Mouse (Mus musculus): ENCODE measurements around the gene Zfp882.
"Not testable (repeated sequence)": the region's sequence is repeated elsewhere in the genome, so short reads cannot be mapped to it uniquely, and the experiment has no call there.

The Zfp882 gene

GRCm38 (mm10) chr8:71908309-71909261 is at the start of gene Zfp882, which contains the start of gene Zfp617:
Zfp882 (plus strand) TSS chr8:71908608.
Zfp617 (plus strand) TSS chr8:71908635.
- DNase-seq = peak; percentile 67 to 77

- not testable (repeated sequence) for DNase-seq
Measured at GRCm38 (mm10) chr8:71861551-71861950, 46.9 kb upstream of the Zfp882 start.

DNA sequence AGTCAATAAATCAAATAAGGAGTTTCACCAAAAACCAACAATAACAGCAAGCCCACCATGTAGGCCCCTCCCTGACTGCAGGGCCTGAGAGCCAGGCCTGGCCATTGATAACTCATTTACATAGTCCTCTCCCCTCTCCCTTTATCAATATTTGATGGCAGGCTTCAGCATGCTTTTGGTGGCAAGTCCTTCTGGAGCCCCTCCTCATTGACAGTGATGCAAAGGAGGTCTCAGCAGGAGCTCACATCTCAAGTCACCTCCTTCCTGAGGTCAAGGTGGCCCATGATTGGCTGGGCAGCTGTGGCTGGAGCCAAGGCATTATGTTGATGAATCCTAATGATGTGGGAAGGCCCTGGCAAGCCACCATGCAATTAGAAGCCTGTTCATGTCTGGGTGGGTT is 46.4 kb upstream of the Zfp882 start:
- not testable (repeated sequence) for DNase-seq

- peak; percentile 32 to 57 for DNase-seq
Measured at GRCm38 (mm10) chr8:71881618-71882274, 26.7 kb upstream of the Zfp882 start, which contains the start of gene Zfp709. Zfp709 (plus strand) TSS chr8:71882019.

DNA sequence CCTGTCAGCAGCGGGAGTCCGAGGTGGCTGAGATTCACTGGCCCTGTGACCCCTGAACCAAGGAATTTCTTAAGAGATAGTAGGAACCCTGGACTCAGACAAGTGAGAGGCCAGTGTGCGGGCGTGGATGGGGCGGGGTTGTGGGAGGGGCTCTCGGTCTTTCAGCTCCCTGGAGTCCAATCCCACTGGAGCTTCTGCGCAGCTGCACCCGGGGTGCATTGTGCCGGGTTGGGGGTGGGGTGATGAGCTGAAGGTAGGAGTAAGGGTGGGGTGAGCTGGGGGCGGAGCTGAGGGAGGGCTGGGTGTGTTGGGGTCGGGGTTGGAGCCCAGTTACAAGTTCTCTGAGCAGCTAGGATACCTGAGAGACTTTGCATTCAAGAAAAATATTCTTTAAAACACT is 7.7 kb upstream of the Zfp882 start:
- DNase-seq = not testable (repeated sequence)

- not testable (repeated sequence) for DNase-seq
Measured at GRCm38 (mm10) chr8:71903084-71903483, 5.3 kb upstream of the Zfp882 start.

- DNase-seq = no peak
Measured at GRCm38 (mm10) chr8:71906809-71907208, 1.6 kb upstream of the Zfp882 start.

DNA sequence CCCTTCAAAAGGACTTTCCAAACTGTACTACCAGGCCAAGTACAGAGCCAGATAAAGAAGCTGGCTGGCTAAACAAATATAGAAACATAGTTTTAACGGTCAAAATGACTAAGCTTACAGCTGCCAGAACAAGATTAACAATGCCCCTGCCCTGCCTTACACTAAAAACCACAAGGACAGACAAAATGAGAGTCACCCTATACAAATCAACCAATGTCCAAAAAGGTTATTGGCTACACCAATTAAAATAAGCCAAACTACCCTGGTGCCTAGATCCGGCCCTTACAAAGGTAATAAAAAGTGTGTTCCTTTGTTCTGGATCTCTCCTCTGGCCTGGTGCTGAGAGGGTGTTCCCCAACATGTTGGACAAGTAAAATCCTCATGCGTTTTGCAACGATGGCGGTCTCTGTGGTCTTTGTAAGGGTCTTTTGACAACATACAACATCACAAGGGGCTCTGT is 580 bp upstream of the Zfp882 start:
- DNase-seq = no peak

GRCm38 (mm10) chr8:71912286-71912685 is 3.9 kb downstream of the Zfp882 start:
- no peak for DNase-seq

DNA sequence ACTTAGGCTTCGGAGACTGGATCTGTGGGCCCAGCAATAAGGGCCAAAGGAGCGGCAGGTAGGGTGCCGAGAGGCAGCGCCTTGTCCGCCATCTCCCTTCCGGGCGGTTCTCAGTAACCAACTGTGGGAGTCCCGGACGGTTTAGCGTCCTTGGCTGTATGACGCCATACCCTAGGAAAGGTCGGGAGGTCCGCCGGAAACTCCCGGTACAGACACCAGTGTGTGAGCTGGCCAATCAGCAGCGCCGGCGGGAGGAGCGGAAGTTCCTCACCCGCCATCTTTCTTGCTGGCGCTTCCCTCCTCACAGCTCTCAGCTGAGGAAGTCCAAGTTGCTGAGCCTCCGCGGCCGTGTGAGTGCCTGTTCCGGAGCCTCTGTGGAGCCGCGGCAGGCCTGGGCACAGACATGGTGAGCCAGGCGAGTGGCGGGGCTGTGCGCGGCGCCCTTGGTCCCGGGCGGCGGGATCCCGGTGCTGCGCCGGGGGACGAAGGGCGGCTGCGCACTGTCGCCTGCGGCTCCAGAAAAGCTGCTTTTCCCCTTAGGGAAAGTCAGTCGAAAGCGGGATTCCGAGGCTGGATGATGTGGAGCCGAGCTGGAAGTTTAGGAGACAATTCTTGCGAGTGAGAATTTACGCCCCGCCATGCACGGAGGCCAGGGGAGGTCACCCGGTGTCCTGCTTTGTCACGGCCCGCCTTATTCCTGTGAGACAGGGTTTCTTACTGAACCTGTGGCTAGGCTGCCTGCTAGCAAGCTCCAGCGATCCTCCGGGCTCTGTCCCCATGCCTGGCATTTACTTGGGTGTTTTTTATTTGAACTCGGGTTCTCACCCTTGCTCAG is 14.4 kb downstream of the Zfp882 start:
- peak; percentile 92 to 96 for DNase-seq

DNA sequence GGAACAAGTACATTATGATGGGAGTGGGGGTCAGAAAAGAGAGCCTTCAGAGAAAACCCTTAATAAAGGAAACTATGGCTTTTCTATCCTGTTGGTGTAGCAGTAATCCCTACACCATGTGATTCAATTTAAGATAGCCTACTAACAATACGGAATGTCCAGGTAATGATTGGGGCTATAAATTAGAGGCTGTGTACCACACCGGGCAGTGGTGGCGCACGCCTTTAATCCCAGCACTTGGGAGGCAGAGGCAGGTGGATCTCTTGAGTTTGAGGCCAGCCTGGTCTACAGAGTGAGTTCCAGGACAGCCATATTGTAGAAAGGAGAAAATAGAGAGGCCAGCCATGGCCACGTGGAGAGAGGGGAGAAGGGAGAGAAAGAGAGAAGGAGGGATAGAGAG is 17.4 kb downstream of the Zfp882 start:
- no peak for DNase-seq

GRCm38 (mm10) chr8:71926551-71926950 is 18.1 kb downstream of the Zfp882 start:
- no peak for DNase-seq

DNA sequence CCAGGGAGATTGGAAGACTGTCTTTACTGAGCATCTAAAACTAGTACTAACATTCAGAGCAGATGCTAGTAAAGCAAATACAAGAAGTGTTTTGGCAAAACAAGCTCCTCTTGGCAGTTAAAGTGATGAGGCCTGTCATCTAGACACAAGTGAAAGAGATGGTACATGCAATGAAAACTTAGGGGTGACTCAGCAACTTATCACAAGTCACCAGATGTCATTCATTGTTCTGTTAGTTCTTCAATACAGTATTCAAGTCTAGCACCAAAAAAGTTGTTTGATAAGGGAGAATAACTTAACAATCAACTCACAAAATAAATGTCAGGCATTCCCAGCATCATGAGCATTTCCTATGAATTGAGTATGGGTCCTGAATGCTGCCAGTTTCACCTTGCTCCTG is 19.4 kb downstream of the Zfp882 start:
- DNase-seq = no peak

DNA sequence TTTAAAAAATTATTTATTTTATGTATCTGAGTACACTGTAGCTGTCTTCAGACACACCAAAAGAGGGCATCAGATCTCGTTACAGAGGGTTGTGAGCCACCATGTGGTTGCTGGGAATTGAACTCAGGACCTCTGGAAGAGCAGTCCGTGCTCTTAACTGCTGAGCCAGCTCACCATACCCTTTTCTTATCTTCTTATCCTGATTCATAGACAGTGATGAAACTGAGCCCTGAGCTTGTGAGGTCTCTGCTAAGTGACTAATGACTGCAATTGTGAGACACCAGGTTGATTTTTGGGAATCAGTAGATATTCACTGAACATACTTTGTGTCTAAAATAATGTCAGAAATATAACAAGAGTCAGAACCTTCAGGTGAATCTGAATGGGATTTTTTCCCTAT is 29.6 kb downstream of the Zfp882 start:
- DNase-seq = not testable (repeated sequence)

GRCm38 (mm10) chr8:71940293-71941208 is 32.1 kb downstream of the Zfp882 start:
- no peak for DNase-seq

DNA sequence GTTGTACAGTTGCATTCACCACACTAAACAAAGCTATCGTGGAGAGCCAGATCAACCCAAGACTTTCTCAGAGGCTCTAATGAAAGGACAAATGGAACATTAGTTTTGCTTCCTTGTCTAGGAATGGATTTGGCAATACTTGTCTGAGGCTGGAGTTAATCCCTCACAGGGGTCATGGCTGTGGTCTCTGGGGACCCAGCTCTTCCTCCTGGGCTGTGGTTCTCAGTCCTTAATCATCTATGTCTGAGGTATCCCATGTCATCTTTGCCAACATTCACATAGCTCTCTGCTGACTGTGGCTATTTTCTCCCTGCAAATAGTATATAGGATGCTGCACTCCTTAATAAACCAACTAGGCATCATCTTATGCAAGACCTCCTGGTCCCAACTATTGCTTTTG is 33.4 kb downstream of the Zfp882 start:
- no peak for DNase-seq

DNA sequence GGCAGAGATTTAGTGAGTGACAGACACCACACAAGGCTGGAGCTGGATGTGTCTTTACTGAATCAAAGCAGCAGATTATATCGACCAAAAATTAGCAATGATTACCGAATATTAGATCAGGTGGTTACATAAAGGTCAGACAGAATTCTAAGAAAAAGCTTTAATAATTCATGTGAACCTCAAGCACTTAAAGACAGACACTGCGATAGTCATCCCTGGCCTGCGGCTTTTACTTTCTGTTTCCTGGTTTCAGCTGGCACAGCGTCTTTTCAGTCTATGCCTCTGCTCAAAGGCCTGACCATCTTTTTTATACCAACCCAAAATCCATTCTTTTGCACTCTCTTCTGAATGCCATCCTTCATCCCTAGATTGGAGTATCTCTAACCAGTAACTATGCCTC is 40.2 kb downstream of the Zfp882 start:
- no peak for DNase-seq

- peak; percentile 93 to 97 for DNase-seq
Measured at GRCm38 (mm10) chr8:71950482-71951221, 42.2 kb downstream of the Zfp882 start, which contains the start of gene Zfp961. Zfp961 (plus strand) TSS chr8:71951038.

DNA sequence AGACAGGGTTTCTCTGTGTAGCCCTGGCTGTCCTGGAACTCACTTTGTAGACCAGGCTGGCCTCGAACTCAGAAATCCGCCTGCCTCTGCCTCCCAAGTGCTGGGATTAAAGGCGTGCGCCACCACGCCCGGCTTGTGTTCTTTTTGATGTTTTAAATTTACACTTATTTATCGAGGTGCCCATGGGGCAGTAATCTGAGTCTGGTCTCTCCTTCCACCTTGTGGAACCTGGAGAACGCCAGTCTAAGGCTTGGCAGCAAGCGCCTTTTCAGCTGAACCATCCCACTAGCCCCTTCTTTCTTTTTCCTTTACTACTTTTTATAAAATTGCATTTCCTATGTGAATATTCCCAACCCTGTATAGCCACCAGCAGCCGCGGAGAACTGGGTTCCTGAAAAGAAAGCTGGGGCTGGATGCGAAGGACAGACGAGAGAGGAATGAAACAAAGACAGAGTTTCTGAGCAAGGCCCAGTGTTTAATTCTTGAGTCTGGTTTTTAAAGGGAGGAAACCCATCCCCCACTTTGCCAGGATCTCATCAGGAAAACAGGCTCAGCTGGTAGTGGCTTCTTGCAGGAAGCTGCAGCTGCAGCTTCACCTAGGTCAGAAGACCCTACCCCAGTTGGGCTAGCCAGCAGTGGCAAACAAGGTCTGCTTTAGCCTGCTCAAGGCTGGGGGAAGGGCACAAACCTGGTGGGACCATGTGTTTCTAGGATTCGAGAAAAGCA is 43.2 kb downstream of the Zfp882 start:
- DNase-seq = peak; percentile 5 to 22

DNA sequence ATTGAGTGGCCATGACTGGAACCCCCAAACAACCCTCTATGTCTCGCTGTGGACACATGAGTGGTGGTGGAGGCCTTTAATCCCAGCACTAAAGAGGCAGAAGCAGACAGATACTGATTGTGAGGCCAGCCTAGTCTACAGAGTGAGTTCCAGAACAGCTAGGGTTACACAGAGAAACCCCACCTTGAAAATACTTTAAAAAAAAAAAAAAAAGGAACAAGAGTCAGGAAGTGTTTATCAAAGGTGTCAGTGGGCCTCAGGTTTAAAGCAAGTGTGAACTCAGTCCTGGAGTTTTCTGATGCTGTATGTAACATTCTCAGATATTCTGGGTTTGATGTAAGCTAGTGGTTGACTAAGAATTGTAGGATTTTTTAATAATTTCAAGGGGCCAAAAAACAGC is 44.1 kb downstream of the Zfp882 start:
- no peak for DNase-seq
